Mouse (Mus musculus) heart, postnatal 0 days (tissue): ENCODE data around the gene Oxsr1.

Experiments used
- CTCF ChIP-seq: IDR thresholded peaks from 2 replicates; pipeline ENCODE4 v1.5.1; 2016; ENCODE audit warnings: antibody characterized with exemption, control low read depth, low read depth
- EP300 ChIP-seq: IDR thresholded peaks from 2 replicates; pipeline ENCODE4 v1.6.1; 2016; ENCODE audit warnings: antibody characterized with exemption, low read depth

DNA sequence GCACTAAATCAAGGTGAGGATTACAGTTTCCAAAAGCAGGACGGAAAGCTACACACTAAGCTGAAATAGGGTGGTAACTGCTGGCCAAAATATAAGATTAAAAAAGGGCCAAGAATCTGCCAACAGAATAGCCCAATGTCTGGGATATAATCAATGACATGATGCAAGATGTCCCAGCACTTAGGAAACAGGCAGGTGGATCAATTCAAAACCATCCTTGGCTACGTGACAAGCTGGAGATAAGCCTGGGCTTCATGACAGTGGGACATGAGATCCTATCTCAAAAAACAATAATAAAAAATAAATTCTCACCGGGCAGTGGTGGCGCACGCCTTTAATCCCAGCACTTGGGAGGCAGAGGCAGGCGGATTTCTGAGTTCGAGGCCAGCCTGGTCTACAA lies 16.4 kb downstream of the Oxsr1 start:
- TF ChIP-seq EP300 (no peak), CTCF (no peak)
